Mouse (Mus musculus) spleen, adult 2 months (tissue): ENCODE results near the gene Acot13. TPM values are rescaled to one million over a fixed set of nuclear protein-coding genes. Genes with fewer than 3 reads are reported as not detected.
A peak's percentile ranks its signal among the peaks of the same experiment; 100 is the strongest.

Experiments used
- DNase-seq, 2 experiments: peaks; one replicate each; pipeline versions ENCODE4 v3.0.0 to v3.0.0-alpha.2; 2012 to 2021; ENCODE audit warnings: low spot score in 2 of 2, low read depth in 1 of 2
- H3K27ac ChIP-seq: fragments of 200-500 bp; 2 replicates; pipeline ENCODE4 v1.5.1; 2012; ENCODE audit warnings: low read length, inconsistent platforms; ENCODE audit not compliant: insufficient read depth
- H3K27me3 ChIP-seq: fragments of 200-500 bp; 2 replicates; pipeline ENCODE4 v1.6.1; 2012; ENCODE audit warnings: mild to moderate bottlenecking, moderate library complexity, low read length, inconsistent platforms; ENCODE audit not compliant: control insufficient read depth, insufficient read depth
- H3K36me3 ChIP-seq: fragments of 200-500 bp; 2 replicates; pipeline ENCODE4 v1.6.1; 2012; ENCODE audit warnings: mild to moderate bottlenecking, low read length, inconsistent platforms; ENCODE audit not compliant: control insufficient read depth, insufficient read depth
- H3K4me1 ChIP-seq: fragments of 200-500 bp; 2 replicates; pipeline ENCODE4 v1.6.1; 2011; ENCODE audit warnings: inconsistent platforms; ENCODE audit not compliant: control insufficient read depth, insufficient read depth, insufficient read length
- H3K4me3 ChIP-seq: fragments of 200-500 bp; 2 replicates; pipeline ENCODE4 v1.5.1; 2011; ENCODE audit warnings: mild to moderate bottlenecking, inconsistent platforms; ENCODE audit not compliant: insufficient read depth, insufficient read length; ENCODE audit errors: extremely low read depth
- CTCF ChIP-seq: fragments of 200-500 bp; IDR thresholded peaks from 2 replicates; pipeline ENCODE4 v1.5.1; 2011; ENCODE audit warnings: mild to moderate bottlenecking, inconsistent platforms; ENCODE audit not compliant: insufficient read depth, insufficient read length, insufficient replicate concordance; ENCODE audit errors: extremely low read depth
- POLR2A ChIP-seq: fragments of 200-500 bp; IDR thresholded peaks from 2 replicates; pipeline ENCODE4 v1.6.1; 2011; ENCODE audit warnings: low read depth, low read length, inconsistent platforms
- WGBS: fragments of 180-500 bp; shearing (Covaris S2); methylation state at CpG from one replicate; pipeline ENCODE4 v1.1.7; 2018; 5-methylcytosine and 5-hydroxymethylcytosine counted together
- polyA plus RNA-seq: library from polyadenylated mRNA; depleted of rRNA; stranded (reverse); fragments of >200 nt; gene quantifications from 2 replicates; pipeline ENCODE4 v1.2.3, GENCODE M21; 2012; rRNA removed

Acot13 gene
- 15.8 and 17.7 TPM in 2 replicates for polyA plus RNA-seq

GRCm38 (mm10) chr13:24831353-24832130, at the start of gene Acot13, which contains the start of gene Tdp2:
Gene Acot13, minus strand, starts transcription at chr13:24831540.
Gene Tdp2, plus strand, starts transcription at chr13:24831679.
- Histone ChIP-seq H3K27ac (peak within 1 kb of the TSS; percentile 87), H3K36me3 (peaks cover 1% of the 10 kb centered on the region; the same call in 1 of the 2 replicates), H3K27me3 (no peaks in the 10 kb centered on the region), H3K4me3 (peak within 1 kb of the TSS; percentile 79), H3K4me1 (peaks cover 6% of the 10 kb centered on the region; the same call in 1 of the 2 replicates)
- TF ChIP-seq CTCF (no peak), POLR2A (peak; percentile 93)
- DNase-seq = peak; percentile 91 to 93
- under 1% methylated on average over 89 of the region's 90 CpGs for WGBS

- H3K27ac ChIP-seq = no peak overlapping the region
- H3K27me3 ChIP-seq = no peaks in the 10 kb centered on the region
- TF ChIP-seq POLR2A (no peak), CTCF (no peak)
- no peak for DNase-seq
- no peak overlapping the region for H3K4me3 ChIP-seq
- no peaks in the 10 kb centered on the region for H3K4me1 ChIP-seq
- no peaks in the 10 kb centered on the region for H3K36me3 ChIP-seq
- 91% methylated on average over 5 of the region's 5 CpGs for WGBS
Observed at GRCm38 (mm10) chr13:24880704-24881103, 49.4 kb upstream of the Acot13 start.

DNA sequence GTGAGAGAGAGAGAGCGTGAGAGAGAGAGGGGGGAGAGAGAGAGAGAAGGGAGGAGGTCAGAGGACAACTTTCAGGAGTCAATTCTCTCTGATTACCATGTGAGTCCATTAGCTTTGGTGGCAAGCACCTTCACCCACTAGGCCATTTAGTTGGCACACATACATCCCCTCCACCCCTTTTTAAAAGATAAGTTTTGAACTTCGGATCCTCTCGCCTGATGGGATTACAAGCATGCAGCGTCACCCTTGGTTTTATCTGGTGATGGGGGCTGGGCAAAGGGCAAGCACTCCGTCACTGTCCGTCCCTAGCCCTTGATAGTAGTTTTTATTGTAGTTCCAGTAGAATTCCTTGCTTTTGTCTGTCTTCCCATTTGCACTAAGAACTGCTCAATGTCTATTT, 48.9 kb upstream of the Acot13 start:
- Histone ChIP-seq H3K36me3 (no peaks in the 10 kb centered on the region), H3K27ac (no peak overlapping the region), H3K4me1 (no peaks in the 10 kb centered on the region), H3K27me3 (no peaks in the 10 kb centered on the region), H3K4me3 (no peak overlapping the region)
- WGBS = 86% methylated on average over 6 of the region's 6 CpGs
- TF ChIP-seq POLR2A (no peak), CTCF (no peak)
- DNase-seq = no peak

GRCm38 (mm10) chr13:24879359-24880040, 48.2 kb upstream of the Acot13 start:
- Histone ChIP-seq H3K27me3 (no peaks in the 10 kb centered on the region), H3K4me1 (no peaks in the 10 kb centered on the region), H3K27ac (no peak overlapping the region), H3K4me3 (no peak overlapping the region), H3K36me3 (no peaks in the 10 kb centered on the region)
- TF ChIP-seq CTCF = no peak
- no peak for TF ChIP-seq POLR2A
- WGBS = 87% methylated on average over 15 of the region's 15 CpGs
- DNase-seq = no peak

GRCm38 (mm10) chr13:24868233-24868632, 36.9 kb upstream of the Acot13 start:
- no peaks in the 10 kb centered on the region for H3K27me3 ChIP-seq
- no peak overlapping the region for H3K4me3 ChIP-seq
- H3K27ac ChIP-seq = no peak overlapping the region
- DNase-seq = no peak
- no peaks in the 10 kb centered on the region for H3K36me3 ChIP-seq
- H3K4me1 ChIP-seq = 0 out of 2 replicates have a peak, but pooled peaks cover 5% of the 10 kb centered on the region
- no peak for TF ChIP-seq CTCF
- no peak for TF ChIP-seq POLR2A
- 91% methylated on average over 7 of the region's 7 CpGs for WGBS

DNA sequence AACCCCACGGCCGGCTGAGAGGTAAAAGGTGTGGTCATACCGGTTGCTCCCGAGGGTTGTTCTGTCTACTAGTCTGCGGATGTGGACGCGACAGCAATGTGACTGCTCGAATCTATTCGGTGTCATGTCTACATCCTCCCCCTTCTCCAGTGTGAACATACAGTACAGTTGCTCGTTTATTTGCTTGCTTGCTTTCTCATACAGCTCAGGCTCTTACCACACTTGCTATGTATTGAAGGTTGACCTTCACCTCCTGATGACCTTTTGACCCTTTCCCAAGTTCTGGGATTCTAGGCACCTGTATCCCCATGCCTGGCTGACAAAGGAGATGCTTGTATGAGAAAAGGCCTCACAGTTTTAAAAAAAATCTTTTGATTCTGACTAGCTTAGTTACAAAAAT, 36.4 kb upstream of the Acot13 start:
- no peaks in the 10 kb centered on the region for H3K27me3 ChIP-seq
- H3K36me3 ChIP-seq = no peaks in the 10 kb centered on the region
- TF ChIP-seq POLR2A (no peak), CTCF (no peak)
- no peak for DNase-seq
- WGBS = 89% methylated on average over 10 of the region's 10 CpGs
- no peak overlapping the region for H3K4me3 ChIP-seq
- no peak overlapping the region for H3K27ac ChIP-seq
- H3K4me1 ChIP-seq = 0 out of 2 replicates have a peak, but pooled peaks cover 5% of the 10 kb centered on the region
